Mouse (Mus musculus): ENCODE results near the gene Wnt5b. TPM values are rescaled to one million over a fixed set of nuclear protein-coding genes. Genes with fewer than 3 reads are reported as not detected.
A peak's percentile ranks its signal among the peaks of the same experiment; 100 is the strongest.

The Wnt5b gene
- polyA plus RNA-seq, 1 experiment from 2014 or later = 1.8 TPM

GRCm38 (mm10) chr6:119491997-119492629 lies 52.0 kb downstream of the Wnt5b start:
- Histone ChIP-seq H3K4me3 (ENCODE audit: low read depth, low read length) (no peak overlapping the region), H3K4me2 (replicated peaks; ENCODE audit: low read depth) (no peak overlapping the region), H3K9me3 (ENCODE audit: control insufficient read depth) (no peaks in the 10 kb centered on the region), H3K27ac (ENCODE audit: low read depth, low read length) (no peak overlapping the region), H3K9ac (ENCODE audit: low read depth, low read length) (no peak overlapping the region), H3K36me3 (ENCODE audit: control insufficient read depth, insufficient read depth) (no peaks in the 10 kb centered on the region), H3K27me3 (replicated peaks; ENCODE audit: control insufficient read depth, insufficient read depth, low read length) (no peaks in the 10 kb centered on the region), H3K4me1 (replicated peaks; ENCODE audit: control insufficient read depth, insufficient read depth, low read length) (no peaks in the 10 kb centered on the region; the same call in 1 of the 2 replicates)
- TF ChIP-seq CTCF (IDR thresholded peaks at IDR 0.05; ENCODE audit: low read depth) = no peak
- ATAC-seq = no peak
- 81% methylated on average over 9 of the region's 9 CpGs for WGBS

- no peak for ATAC-seq
- TF ChIP-seq CTCF (IDR thresholded peaks at IDR 0.05; ENCODE audit: low read depth) = no peak
- H3K36me3 ChIP-seq (ENCODE audit: control insufficient read depth, insufficient read depth) = no peaks in the 10 kb centered on the region
Observed at GRCm38 (mm10) chr6:119491006-119491405, 53.1 kb downstream of the Wnt5b start.

GRCm38 (mm10) chr6:119490549-119490948 lies 53.6 kb downstream of the Wnt5b start:
- WGBS = 63% methylated on average over 11 of the region's 11 CpGs
- Histone ChIP-seq H3K36me3 (ENCODE audit: control insufficient read depth, insufficient read depth) (no peaks in the 10 kb centered on the region), H3K4me2 (replicated peaks; ENCODE audit: low read depth) (peak overlapping the region; percentile 11), H3K9me3 (ENCODE audit: control insufficient read depth) (no peaks in the 10 kb centered on the region), H3K4me1 (replicated peaks; ENCODE audit: control insufficient read depth, insufficient read depth, low read length) (no peaks in the 10 kb centered on the region; the same call in none of the 2 replicates), H3K27me3 (replicated peaks; ENCODE audit: control insufficient read depth, insufficient read depth, low read length) (no peaks in the 10 kb centered on the region), H3K9ac (ENCODE audit: low read depth, low read length) (no peak overlapping the region), H3K27ac (ENCODE audit: low read depth, low read length) (no peak overlapping the region), H3K4me3 (ENCODE audit: low read depth, low read length) (no peak overlapping the region)
- no peak for ATAC-seq
- no peak for TF ChIP-seq CTCF (IDR thresholded peaks at IDR 0.05; ENCODE audit: low read depth)

More at GRCm38 (mm10) chr6:119491006-119491405, 53.1 kb downstream of the Wnt5b start:
- WGBS = 68% methylated on average over 11 of the region's 11 CpGs
- Histone ChIP-seq H3K27ac (ENCODE audit: low read depth, low read length) (no peak overlapping the region), H3K9ac (ENCODE audit: low read depth, low read length) (no peak overlapping the region), H3K4me2 (replicated peaks; ENCODE audit: low read depth) (peak overlapping the region; percentile 11; the same call in 1 of the 2 replicates), H3K27me3 (replicated peaks; ENCODE audit: control insufficient read depth, insufficient read depth, low read length) (no peaks in the 10 kb centered on the region), H3K9me3 (ENCODE audit: control insufficient read depth) (no peaks in the 10 kb centered on the region), H3K4me1 (replicated peaks; ENCODE audit: control insufficient read depth, insufficient read depth, low read length) (no peaks in the 10 kb centered on the region; the same call in none of the 2 replicates), H3K4me3 (ENCODE audit: low read depth, low read length) (no peak overlapping the region)

- no peaks in the 10 kb centered on the region; the same call in none of the 2 replicates for H3K4me1 ChIP-seq (replicated peaks; ENCODE audit: control insufficient read depth, insufficient read depth, low read length)
- no peak for ATAC-seq
- peak overlapping the region; percentile 35; the same call in 1 of the 2 replicates for H3K4me2 ChIP-seq (replicated peaks; ENCODE audit: low read depth)
- H3K9ac ChIP-seq (ENCODE audit: low read depth, low read length) = no peak overlapping the region
- H3K27me3 ChIP-seq (replicated peaks; ENCODE audit: control insufficient read depth, insufficient read depth, low read length) = no peaks in the 10 kb centered on the region
- H3K9me3 ChIP-seq (ENCODE audit: control insufficient read depth) = no peaks in the 10 kb centered on the region
- no peak overlapping the region for H3K27ac ChIP-seq (ENCODE audit: low read depth, low read length)
- no peak overlapping the region for H3K4me3 ChIP-seq (ENCODE audit: low read depth, low read length)
- TF ChIP-seq CTCF (IDR thresholded peaks at IDR 0.05; ENCODE audit: low read depth) = peak; percentile 84
- no peaks in the 10 kb centered on the region for H3K36me3 ChIP-seq (ENCODE audit: control insufficient read depth, insufficient read depth)
- 10% methylated on average over 5 of the region's 5 CpGs for WGBS
Observed at GRCm38 (mm10) chr6:119489765-119490164, 54.4 kb downstream of the Wnt5b start.

GRCm38 (mm10) chr6:119487619-119488018 lies 56.5 kb downstream of the Wnt5b start:
- Histone ChIP-seq H3K27ac (ENCODE audit: low read depth, low read length) (peak overlapping the region; percentile 50), H3K36me3 (ENCODE audit: control insufficient read depth, insufficient read depth) (peaks cover 15% of the 10 kb centered on the region), H3K4me1 (replicated peaks; ENCODE audit: control insufficient read depth, insufficient read depth, low read length) (peaks cover 4% of the 10 kb centered on the region), H3K9ac (ENCODE audit: low read depth, low read length) (no peak overlapping the region), H3K4me3 (ENCODE audit: low read depth, low read length) (no peak overlapping the region), H3K9me3 (ENCODE audit: control insufficient read depth) (no peaks in the 10 kb centered on the region), H3K4me2 (replicated peaks; ENCODE audit: low read depth) (no peak overlapping the region), H3K27me3 (replicated peaks; ENCODE audit: control insufficient read depth, insufficient read depth, low read length) (no peaks in the 10 kb centered on the region)
- ATAC-seq = 0 out of 2 replicates have a peak, but pooled peaks have one; percentile 10
- WGBS = 62% methylated on average over 9 of the region's 9 CpGs
- TF ChIP-seq CTCF (IDR thresholded peaks at IDR 0.05; ENCODE audit: low read depth) = no peak

- no peak for TF ChIP-seq CTCF (IDR thresholded peaks at IDR 0.05; ENCODE audit: low read depth)
- peaks cover 4% of the 10 kb centered on the region for H3K4me1 ChIP-seq (replicated peaks; ENCODE audit: control insufficient read depth, insufficient read depth, low read length)
- no peaks in the 10 kb centered on the region for H3K27me3 ChIP-seq (replicated peaks; ENCODE audit: control insufficient read depth, insufficient read depth, low read length)
- WGBS = 41% methylated on average over 7 of the region's 7 CpGs
- H3K4me2 ChIP-seq (replicated peaks; ENCODE audit: low read depth) = no peak overlapping the region
- ATAC-seq = peak; percentile 55
- H3K9me3 ChIP-seq (ENCODE audit: control insufficient read depth) = no peaks in the 10 kb centered on the region
- peaks cover 15% of the 10 kb centered on the region for H3K36me3 ChIP-seq (ENCODE audit: control insufficient read depth, insufficient read depth)
- no peak overlapping the region for H3K4me3 ChIP-seq (ENCODE audit: low read depth, low read length)
- no peak overlapping the region for H3K9ac ChIP-seq (ENCODE audit: low read depth, low read length)
- peak overlapping the region; percentile 60 for H3K27ac ChIP-seq (ENCODE audit: low read depth, low read length)
Observed at GRCm38 (mm10) chr6:119487085-119487458, 57.1 kb downstream of the Wnt5b start.

Data from intestine, postnatal 0 days (tissue).